Mouse (Mus musculus): Measurements from ENCODE around the gene Cbx8. TPM values are rescaled to one million over a fixed set of nuclear protein-coding genes. Genes with fewer than 3 reads are reported as not detected.

Gene Cbx8
- polyA plus RNA-seq, 1 experiment, result 6.4 TPM

- Histone ChIP-seq H3K36me3 (ENCODE audit: control insufficient read depth, insufficient read depth) (peaks cover 35% of the 10 kb centered on the region), H3K79me2 (ENCODE audit: control insufficient read depth, insufficient read depth) (peaks cover 28% of the 10 kb centered on the region), H3K79me3 (ENCODE audit: low read depth) (peaks cover 12% of the 10 kb centered on the region), H3K4me3 (ENCODE audit: insufficient read depth, poor library complexity, severe bottlenecking) (peak overlapping the region; percentile 2), H3ac (ENCODE audit: control insufficient read depth, insufficient read length, low read depth) (peak overlapping the region; percentile 5), H3K27me3 (ENCODE audit: control insufficient read depth, insufficient read depth, insufficient read length) (no peaks in the 10 kb centered on the region)
- TF ChIP-seq MAX (IDR thresholded peaks at IDR 0.05), result no peak
- TF ChIP-seq MYOG (IDR thresholded peaks at IDR 0.05; ENCODE audit: control insufficient read depth, extremely low read depth, insufficient read length), result no peak
- TF ChIP-seq MYOD1 (IDR thresholded peaks at IDR 0.05; ENCODE audit: control insufficient read depth, insufficient read length, low read depth), result peak; percentile 48
- TF ChIP-seq CEBPB (IDR thresholded peaks at IDR 0.05; ENCODE audit: low read depth), result peak; percentile 13
- no peak for TF ChIP-seq CTCF (IDR thresholded peaks at IDR 0.05; ENCODE audit: control insufficient read depth, insufficient read depth, insufficient read length)
- TF ChIP-seq FOSL1 (IDR thresholded peaks at IDR 0.05; ENCODE audit: insufficient read depth, low read length, poor library complexity, severe bottlenecking), result no peak
- TF ChIP-seq USF1 (IDR thresholded peaks at IDR 0.05; ENCODE audit: low read depth), result no peak
These were observed 43.1 kb upstream of the Cbx8 start for GRCm38 (mm10) chr11:119083724-119084445.

DNA sequence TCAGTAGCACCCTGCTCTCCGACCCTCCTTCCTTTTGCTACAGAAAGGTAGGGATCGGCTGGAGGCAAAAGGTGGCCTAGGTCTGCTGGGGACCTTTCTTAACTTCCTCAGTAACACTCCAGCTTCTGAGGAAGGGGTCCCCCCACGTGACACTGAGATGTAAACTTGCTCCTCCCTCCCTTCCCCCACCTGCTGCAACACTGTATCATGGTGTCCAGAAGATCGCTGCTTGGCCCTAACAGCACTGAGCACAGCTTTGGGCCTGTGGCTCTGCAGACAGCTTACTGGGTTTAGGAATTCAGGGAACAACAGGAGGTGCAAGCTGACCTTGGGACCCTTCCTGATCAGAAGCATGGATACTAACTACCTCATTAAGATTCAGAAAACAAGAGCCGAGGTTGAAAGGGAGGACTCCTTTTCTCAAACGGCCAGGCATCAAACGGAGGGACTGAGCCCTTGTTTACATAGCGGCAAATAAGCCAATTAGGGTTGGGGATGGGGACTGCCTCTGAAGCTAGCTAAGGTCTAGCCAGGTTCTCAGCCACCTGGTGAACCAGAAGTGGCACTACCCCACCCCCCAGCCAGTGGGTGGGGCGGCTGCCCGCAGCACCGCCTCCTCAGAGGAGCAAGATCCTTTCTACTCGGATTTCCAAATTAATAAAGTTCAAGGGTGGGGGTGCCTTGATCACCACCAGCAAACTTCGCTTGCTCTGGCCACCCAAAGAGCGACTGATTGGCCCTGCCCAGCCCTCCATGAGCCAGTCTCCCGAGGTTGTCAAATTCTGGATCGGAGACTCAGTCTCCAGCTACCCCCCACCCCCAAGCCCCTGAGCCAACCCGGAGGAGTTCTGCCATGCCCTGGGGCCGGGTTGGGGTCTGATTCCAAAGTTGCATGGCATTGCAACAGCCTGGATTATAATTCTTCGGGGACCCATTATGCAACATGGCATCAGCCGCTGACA, 42.1 kb upstream of the Cbx8 start:
- Histone ChIP-seq H3K79me3 (ENCODE audit: low read depth) (peaks cover 12% of the 10 kb centered on the region), H3K4me3 (ENCODE audit: insufficient read depth, poor library complexity, severe bottlenecking) (no peak overlapping the region), H3K79me2 (ENCODE audit: control insufficient read depth, insufficient read depth) (peaks cover 28% of the 10 kb centered on the region), H3K27me3 (ENCODE audit: control insufficient read depth, insufficient read depth, insufficient read length) (no peaks in the 10 kb centered on the region), H3ac (ENCODE audit: control insufficient read depth, insufficient read length, low read depth) (no peak overlapping the region), H3K36me3 (ENCODE audit: control insufficient read depth, insufficient read depth) (peaks cover 35% of the 10 kb centered on the region)
- TF ChIP-seq MYOG (IDR thresholded peaks at IDR 0.05; ENCODE audit: control insufficient read depth, extremely low read depth, insufficient read length) (no peak), CTCF (IDR thresholded peaks at IDR 0.05; ENCODE audit: control insufficient read depth, insufficient read depth, insufficient read length) (no peak), MYOD1 (IDR thresholded peaks at IDR 0.05; ENCODE audit: control insufficient read depth, insufficient read length, low read depth) (no peak), USF1 (IDR thresholded peaks at IDR 0.05; ENCODE audit: low read depth) (no peak), CEBPB (IDR thresholded peaks at IDR 0.05; ENCODE audit: low read depth) (no peak), FOSL1 (IDR thresholded peaks at IDR 0.05; ENCODE audit: insufficient read depth, low read length, poor library complexity, severe bottlenecking) (no peak), MAX (IDR thresholded peaks at IDR 0.05) (no peak)

GRCm38 (mm10) chr11:119081839-119082637, 41.3 kb upstream of the Cbx8 start:
- TF ChIP-seq USF1 (IDR thresholded peaks at IDR 0.05; ENCODE audit: low read depth) (no peak), FOSL1 (IDR thresholded peaks at IDR 0.05; ENCODE audit: insufficient read depth, low read length, poor library complexity, severe bottlenecking) (no peak), CTCF (IDR thresholded peaks at IDR 0.05; ENCODE audit: control insufficient read depth, insufficient read depth, insufficient read length) (no peak), MYOG (IDR thresholded peaks at IDR 0.05; ENCODE audit: control insufficient read depth, extremely low read depth, insufficient read length) (no peak), CEBPB (IDR thresholded peaks at IDR 0.05; ENCODE audit: low read depth) (peak; percentile 51)
- Histone ChIP-seq H3K4me3 (ENCODE audit: insufficient read depth, poor library complexity, severe bottlenecking) (no peak overlapping the region), H3K27me3 (ENCODE audit: control insufficient read depth, insufficient read depth, insufficient read length) (no peaks in the 10 kb centered on the region), H3ac (ENCODE audit: control insufficient read depth, insufficient read length, low read depth) (no peak overlapping the region), H3K79me3 (ENCODE audit: low read depth) (peaks cover 12% of the 10 kb centered on the region), H3K36me3 (ENCODE audit: control insufficient read depth, insufficient read depth) (peaks cover 35% of the 10 kb centered on the region), H3K79me2 (ENCODE audit: control insufficient read depth, insufficient read depth) (peaks cover 28% of the 10 kb centered on the region)

GRCm38 (mm10) chr11:119081148-119081838, 40.5 kb upstream of the Cbx8 start:
- Histone ChIP-seq H3K4me3 (ENCODE audit: insufficient read depth, poor library complexity, severe bottlenecking) (no peak overlapping the region), H3K79me2 (ENCODE audit: control insufficient read depth, insufficient read depth) (peaks cover 28% of the 10 kb centered on the region), H3K36me3 (ENCODE audit: control insufficient read depth, insufficient read depth) (peaks cover 35% of the 10 kb centered on the region), H3K79me3 (ENCODE audit: low read depth) (peaks cover 12% of the 10 kb centered on the region), H3K27me3 (ENCODE audit: control insufficient read depth, insufficient read depth, insufficient read length) (no peaks in the 10 kb centered on the region), H3ac (ENCODE audit: control insufficient read depth, insufficient read length, low read depth) (no peak overlapping the region)
- TF ChIP-seq CTCF (IDR thresholded peaks at IDR 0.05; ENCODE audit: control insufficient read depth, insufficient read depth, insufficient read length), result no peak
- no peak for TF ChIP-seq MYOG (IDR thresholded peaks at IDR 0.05; ENCODE audit: control insufficient read depth, extremely low read depth, insufficient read length)
- no peak for TF ChIP-seq MYOD1 (IDR thresholded peaks at IDR 0.05; ENCODE audit: control insufficient read depth, insufficient read length, low read depth)
- no peak for TF ChIP-seq MAX (IDR thresholded peaks at IDR 0.05)
- TF ChIP-seq FOSL1 (IDR thresholded peaks at IDR 0.05; ENCODE audit: insufficient read depth, low read length, poor library complexity, severe bottlenecking), result no peak
- no peak for TF ChIP-seq USF1 (IDR thresholded peaks at IDR 0.05; ENCODE audit: low read depth)
- TF ChIP-seq CEBPB (IDR thresholded peaks at IDR 0.05; ENCODE audit: low read depth), result no peak
